Mouse (Mus musculus): Measurements from ENCODE around the gene Ehd1.

GRCm38 (mm10) chr19:6243226-6243625 is 33.3 kb upstream of the Ehd1 start:
- TF ChIP-seq EP300 (IDR thresholded peaks at IDR 0.05; ENCODE audit: low read depth) = no peak
- no peak for TF ChIP-seq CTCF (IDR thresholded peaks at IDR 0.05; ENCODE audit: low read depth)

Measured in liver, embryonic 14.5 days (tissue).